Mouse (Mus musculus) brain, embryonic 14.5 days (tissue): ENCODE measurements at regions not wholly inside any gene's neighbourhood (a gene's known extent, or its start where the extent isn't known, plus 50 kb on each side); places are given as distances from the start of the nearest gene placed in this dataset.

Source experiments
- CTCF ChIP-seq: fragments of 200-500 bp; IDR thresholded peaks from 2 replicates; pipeline ENCODE4 v1.5.1; 2012; ENCODE audit warnings: inconsistent platforms, mild to moderate bottlenecking, moderate library complexity, borderline replicate concordance; ENCODE audit not compliant: insufficient read depth, insufficient read length; ENCODE audit errors: extremely low read depth
- POLR2A ChIP-seq: fragments of 200-500 bp; IDR thresholded peaks from 2 replicates; pipeline ENCODE4 v1.6.1; 2012; ENCODE audit warnings: mild to moderate bottlenecking, inconsistent platforms, borderline replicate concordance; ENCODE audit not compliant: poor library complexity, insufficient read depth, insufficient read length, severe bottlenecking; ENCODE audit errors: extremely low read depth

DNA sequence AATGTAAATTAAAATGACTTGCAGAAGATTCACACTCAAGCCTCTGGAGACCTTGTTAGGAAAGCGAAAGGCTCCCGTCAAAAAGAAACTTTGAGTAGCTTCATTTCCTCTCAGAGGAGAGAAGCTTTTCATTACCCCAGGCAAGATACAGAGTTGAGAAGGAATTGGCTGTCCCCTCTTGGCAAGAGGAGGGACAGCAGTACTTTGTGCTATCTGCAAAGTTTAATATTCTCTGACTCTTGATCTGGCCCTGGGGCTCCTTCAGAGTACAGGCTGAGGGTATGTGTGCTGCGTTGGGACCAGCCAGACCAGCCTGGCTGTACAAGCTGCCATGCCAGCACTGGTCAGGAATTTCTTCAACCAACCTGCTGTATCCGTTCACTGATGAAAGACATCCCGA is 525.4 kb downstream of the Amy2a5 start:
- no peak; the same call in 1 of the 2 replicates for TF ChIP-seq CTCF
- no peak for TF ChIP-seq POLR2A
